Mouse (Mus musculus): Measurements from ENCODE around the gene Trip6. TPM values are rescaled to one million over a fixed set of nuclear protein-coding genes. Genes with fewer than 3 reads are reported as not detected.
"Not testable (repeated sequence)": the region's sequence is repeated elsewhere in the genome, so short reads cannot be mapped to it uniquely, and the experiment has no call there.

The Trip6 gene
- polyA plus RNA-seq, 1 experiment from 2014 or later: 102 TPM

- no peaks in the 10 kb centered on the region for H3K9me3 ChIP-seq (ENCODE audit: low read length)
- no peak for ATAC-seq (ENCODE audit: low FRiP score, low TSS enrichment)
- H3K4me2 ChIP-seq (replicated peaks; ENCODE audit: low read depth, low read length): no peak overlapping the region
- WGBS: 63% methylated on average over 5 of the region's 5 CpGs
- peaks cover 32% of the 10 kb centered on the region for H3K27me3 ChIP-seq (ENCODE audit: insufficient read depth, low read length)
- H3K4me1 ChIP-seq (ENCODE audit: insufficient read depth, low read length): peaks cover 28% of the 10 kb centered on the region
- no peaks in the 10 kb centered on the region for H3K36me3 ChIP-seq (ENCODE audit: insufficient read depth, low read length)
- no peak overlapping the region for H3K4me3 ChIP-seq (ENCODE audit: low read length)
- no peak overlapping the region for H3K9ac ChIP-seq (replicated peaks; ENCODE audit: low read length)
- no peak overlapping the region for H3K27ac ChIP-seq (ENCODE audit: low read length)
These were observed 29.2 kb downstream of the Trip6 start for GRCm38 (mm10) chr5:137285045-137285444.

- ATAC-seq (ENCODE audit: low FRiP score, low TSS enrichment); H3K4me2 ChIP-seq (replicated peaks; ENCODE audit: low read depth, low read length); H3K4me3 ChIP-seq (ENCODE audit: low read length); H3K9ac ChIP-seq (replicated peaks; ENCODE audit: low read length); H3K36me3 ChIP-seq (ENCODE audit: insufficient read depth, low read length); H3K27ac ChIP-seq (ENCODE audit: low read length); H3K9me3 ChIP-seq (ENCODE audit: low read length): not testable (repeated sequence)
- 84% methylated on average over 5 of the region's 6 CpGs for WGBS
- Histone ChIP-seq H3K27me3 (ENCODE audit: insufficient read depth, low read length) (peaks cover 26% of the 10 kb centered on the region), H3K4me1 (ENCODE audit: insufficient read depth, low read length) (peaks cover 28% of the 10 kb centered on the region)
These were observed 29.8 kb downstream of the Trip6 start for GRCm38 (mm10) chr5:137284411-137284810.

GRCm38 (mm10) chr5:137277360-137278342 is 36.6 kb downstream of the Trip6 start:
- 0 out of 2 replicates have a peak, but pooled peaks have one; percentile 61 for ATAC-seq (ENCODE audit: low FRiP score, low TSS enrichment)
- 0 out of 2 replicates have a peak, but pooled peaks cover 3% of the 10 kb centered on the region for H3K27me3 ChIP-seq (ENCODE audit: insufficient read depth, low read length)
- WGBS: 29% methylated on average over 18 of the region's 18 CpGs
- H3K9ac ChIP-seq (replicated peaks; ENCODE audit: low read length): no peak overlapping the region
- no peaks in the 10 kb centered on the region for H3K36me3 ChIP-seq (ENCODE audit: insufficient read depth, low read length)
- H3K4me1 ChIP-seq (ENCODE audit: insufficient read depth, low read length): 0 out of 2 replicates have a peak, but pooled peaks cover 4% of the 10 kb centered on the region
- peaks cover 4% of the 10 kb centered on the region; the same call in 1 of the 2 replicates for H3K9me3 ChIP-seq (ENCODE audit: low read length)
- H3K4me3 ChIP-seq (ENCODE audit: low read length): no peak overlapping the region
- no peak overlapping the region for H3K27ac ChIP-seq (ENCODE audit: low read length)
- H3K4me2 ChIP-seq (replicated peaks; ENCODE audit: low read depth, low read length): 0 out of 2 replicates have a peak overlapping the region, but pooled peaks have one; percentile 1

GRCm38 (mm10) chr5:137268131-137268910 is 45.9 kb downstream of the Trip6 start:
- Histone ChIP-seq H3K27ac (ENCODE audit: low read length) (no peak overlapping the region), H3K36me3 (ENCODE audit: insufficient read depth, low read length) (no peaks in the 10 kb centered on the region), H3K9ac (replicated peaks; ENCODE audit: low read length) (0 out of 2 replicates have a peak overlapping the region, but pooled peaks have one; percentile 31), H3K4me2 (replicated peaks; ENCODE audit: low read depth, low read length) (peak overlapping the region; percentile 47), H3K4me3 (ENCODE audit: low read length) (peak overlapping the region; percentile 26), H3K4me1 (ENCODE audit: insufficient read depth, low read length) (peaks cover 7% of the 10 kb centered on the region), H3K27me3 (ENCODE audit: insufficient read depth, low read length) (no peaks in the 10 kb centered on the region), H3K9me3 (ENCODE audit: low read length) (peaks cover 4% of the 10 kb centered on the region; the same call in 1 of the 2 replicates)
- 0 out of 2 replicates have a peak, but pooled peaks have one; percentile 39 for ATAC-seq (ENCODE audit: low FRiP score, low TSS enrichment)
- WGBS: 23% methylated on average over 16 of the region's 18 CpGs

- Histone ChIP-seq H3K36me3 (ENCODE audit: insufficient read depth, low read length) (no peaks in the 10 kb centered on the region), H3K9me3 (ENCODE audit: low read length) (no peaks in the 10 kb centered on the region), H3K27ac (ENCODE audit: low read length) (no peak overlapping the region), H3K9ac (replicated peaks; ENCODE audit: low read length) (no peak overlapping the region), H3K4me2 (replicated peaks; ENCODE audit: low read depth, low read length) (no peak overlapping the region), H3K27me3 (ENCODE audit: insufficient read depth, low read length) (no peaks in the 10 kb centered on the region), H3K4me1 (ENCODE audit: insufficient read depth, low read length) (peaks cover 7% of the 10 kb centered on the region), H3K4me3 (ENCODE audit: low read length) (no peak overlapping the region)
- no peak for ATAC-seq (ENCODE audit: low FRiP score, low TSS enrichment)
- WGBS: 86% methylated on average over 11 of the region's 11 CpGs
These were observed 49.4 kb downstream of the Trip6 start for GRCm38 (mm10) chr5:137264787-137265186.

- peaks cover 7% of the 10 kb centered on the region for H3K4me1 ChIP-seq (ENCODE audit: insufficient read depth, low read length)
- H3K4me2 ChIP-seq (replicated peaks; ENCODE audit: low read depth, low read length): no peak overlapping the region
- no peaks in the 10 kb centered on the region for H3K9me3 ChIP-seq (ENCODE audit: low read length)
- no peak overlapping the region for H3K4me3 ChIP-seq (ENCODE audit: low read length)
- H3K36me3 ChIP-seq (ENCODE audit: insufficient read depth, low read length): no peaks in the 10 kb centered on the region
- 69% methylated on average over 14 of the region's 14 CpGs for whole genome bisulfite sequencing
- ATAC-seq (ENCODE audit: low FRiP score, low TSS enrichment): no peak
- no peaks in the 10 kb centered on the region for H3K27me3 ChIP-seq (ENCODE audit: insufficient read depth, low read length)
- no peak overlapping the region for H3K9ac ChIP-seq (replicated peaks; ENCODE audit: low read length)
- H3K27ac ChIP-seq (ENCODE audit: low read length): no peak overlapping the region
These were observed 50.1 kb downstream of the Trip6 start for GRCm38 (mm10) chr5:137263897-137264720.

Small RNA genes lying within 50 kb of the gene (microRNA-seq; reads per million reads assigned to microRNA genes)
- gene Mir7036: 1.3 reads per million
- not detected for gene Mir8116

Other genes starting within 250 kb of the Trip6 start
- gene Serpine1, start 242.1 kb downstream of the Trip6 start, polyA plus RNA-seq (2015; fragmentation: Nextera tagmentation; extraction: Ambion mirVana): 0.29 and 0.53 TPM in 2 replicates
- gene Trim56, start 198.2 kb downstream of the Trip6 start, polyA plus RNA-seq (2015; fragmentation: Nextera tagmentation; extraction: Ambion mirVana): 9.4 and 11.9 TPM in 2 replicates
- gene Muc3, start 165.1 kb downstream of the Trip6 start, polyA plus RNA-seq (2015; fragmentation: Nextera tagmentation; extraction: Ambion mirVana): not detected in 2 replicates
- gene Muc3a, start 102.0 kb downstream of the Trip6 start, polyA plus RNA-seq (2015; fragmentation: Nextera tagmentation; extraction: Ambion mirVana): 0.21 and 0.32 TPM in 2 replicates
- gene Ache, start 26.9 kb downstream of the Trip6 start, polyA plus RNA-seq (2015; fragmentation: Nextera tagmentation; extraction: Ambion mirVana): 3.0 and 3.1 TPM in 2 replicates
- gene Ufsp1, start 19.8 kb downstream of the Trip6 start, polyA plus RNA-seq (2015; fragmentation: Nextera tagmentation; extraction: Ambion mirVana): 7.2 and 7.8 TPM in 2 replicates
- 158 and 165 TPM in 2 replicates for gene Srrt, start 6.7 kb downstream of the Trip6 start, polyA plus RNA-seq (2015; fragmentation: Nextera tagmentation; extraction: Ambion mirVana)
- 16.3 and 16.6 TPM in 2 replicates for gene Slc12a9, start 19.2 kb upstream of the Trip6 start, polyA plus RNA-seq (2015; fragmentation: Nextera tagmentation; extraction: Ambion mirVana)
- 53.7 and 55.3 TPM in 2 replicates for gene Ephb4, start 35.7 kb upstream of the Trip6 start, polyA plus RNA-seq (2015; fragmentation: Nextera tagmentation; extraction: Ambion mirVana)
- 0.11 and 0.17 TPM in 2 replicates for gene Zan, start 162.7 kb upstream of the Trip6 start, polyA plus RNA-seq (2015; fragmentation: Nextera tagmentation; extraction: Ambion mirVana)
- gene Pop7, start 188.1 kb upstream of the Trip6 start, polyA plus RNA-seq (2015; fragmentation: Nextera tagmentation; extraction: Ambion mirVana): 51.2 and 53.0 TPM in 2 replicates
- 11.9 and 12.2 TPM in 2 replicates for gene Gigyf1, start 204.1 kb upstream of the Trip6 start, polyA plus RNA-seq (2015; fragmentation: Nextera tagmentation; extraction: Ambion mirVana)
- 0.24 and 0.36 TPM in 2 replicates for gene Epo, start 218.8 kb upstream of the Trip6 start, polyA plus RNA-seq (2015; fragmentation: Nextera tagmentation; extraction: Ambion mirVana)
- 358 and 388 TPM in 2 replicates for gene Gnb2, start 219.1 kb upstream of the Trip6 start, polyA plus RNA-seq (2015; fragmentation: Nextera tagmentation; extraction: Ambion mirVana)
- 0.40 and 0.96 TPM in 2 replicates for gene Actl6b, start 239.1 kb upstream of the Trip6 start, polyA plus RNA-seq (2015; fragmentation: Nextera tagmentation; extraction: Ambion mirVana)